Mouse (Mus musculus) bone marrow, adult 2 months (tissue): ENCODE results near the gene Mterf1a.

ENCODE experiments used
- CTCF ChIP-seq: fragments of 200-500 bp; IDR thresholded peaks from 2 replicates; pipeline ENCODE4 v1.5.1; 2011; ENCODE audit warnings: low read length, control low read depth; ENCODE audit not compliant: control insufficient read depth, insufficient read depth
- POLR2A ChIP-seq: fragments of 200-500 bp; IDR thresholded peaks from 2 replicates; pipeline ENCODE4 v1.6.1; 2011; ENCODE audit warnings: low read depth, mild to moderate bottlenecking, control low read depth, low read length, borderline replicate concordance; ENCODE audit not compliant: control insufficient read depth

DNA sequence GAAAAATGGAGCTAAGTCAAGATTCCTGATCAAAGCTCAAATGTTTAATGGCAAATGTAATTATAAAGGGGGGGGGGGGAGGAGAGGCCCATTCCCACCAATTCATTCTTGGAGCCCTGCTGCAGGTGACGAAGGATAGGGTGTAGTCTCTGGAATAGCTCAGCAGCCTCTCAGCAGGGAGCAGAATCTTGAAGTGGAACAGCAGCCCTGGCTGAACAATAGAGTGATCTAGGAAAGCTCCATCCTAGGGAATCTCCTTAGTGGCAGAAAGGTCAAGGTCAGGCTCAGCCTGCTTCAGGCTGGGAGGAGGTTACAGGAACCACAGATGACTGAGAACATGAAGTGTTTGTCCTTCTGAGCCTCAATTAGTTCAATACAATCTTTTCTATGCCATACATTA is 21.4 kb downstream of the Mterf1a start:
- TF ChIP-seq POLR2A (no peak), CTCF (no peak)
